Mouse (Mus musculus) kidney, embryonic 16.5 days (tissue): Measurements from ENCODE around the gene Prkcz. TPM values are rescaled to one million over a fixed set of nuclear protein-coding genes. Genes with fewer than 3 reads are reported as not detected.

Experiments
- ATAC-seq: fragments of 200-750 bp; cut with Nextera tagmentation; 2 replicates; pipeline ENCODE4 v1.8.0; 2017; ENCODE audit warnings: moderate TSS enrichment; ENCODE audit not compliant: low FRiP score, low TSS enrichment
- H3K27ac ChIP-seq: fragments of 300-500 bp; sonication (generic); 2 replicates; pipeline ENCODE4 v1.5.1; 2014; ENCODE audit warnings: low read length
- H3K27me3 ChIP-seq: fragments of 300-500 bp; sonication (generic); 2 replicates; pipeline ENCODE4 v1.6.1; 2014; ENCODE audit warnings: low read length, control low read depth, mixed read lengths; ENCODE audit not compliant: insufficient read depth
- H3K36me3 ChIP-seq: fragments of 300-500 bp; sonication (generic); 2 replicates; pipeline ENCODE4 v1.6.1; 2014; ENCODE audit warnings: low read length, control low read depth, mixed read lengths; ENCODE audit not compliant: insufficient read depth
- H3K4me1 ChIP-seq: fragments of 300-500 bp; sonication (generic); 2 replicates; pipeline ENCODE4 v1.6.1; 2014; ENCODE audit warnings: low read length, control low read depth, mixed read lengths; ENCODE audit not compliant: insufficient read depth
- H3K4me2 ChIP-seq: fragments of 300-500 bp; sonication (generic); replicated peaks from 2 replicates; pipeline ENCODE4 v1.6.1; 2014; ENCODE audit warnings: low read depth, low read length
- H3K4me3 ChIP-seq: fragments of 300-500 bp; sonication (generic); 2 replicates; pipeline ENCODE4 v1.5.1; 2014; ENCODE audit warnings: mild to moderate bottlenecking, low read length
- H3K9ac ChIP-seq: fragments of 300-500 bp; sonication (generic); replicated peaks from 2 replicates; pipeline ENCODE4 v1.6.1; 2014; ENCODE audit warnings: low read length
- H3K9me3 ChIP-seq: fragments of 300-500 bp; sonication (generic); 2 replicates; pipeline ENCODE4 v1.6.1; 2016; ENCODE audit warnings: low read length, control low read depth
- WGBS: fragments of 180-500 bp; shearing (Covaris S2); extraction: QIAGEN DNeasy Blood & Tissue Kit; methylation state at CpG from one replicate; pipeline ENCODE4 v1.1.7; 2014; 5-methylcytosine and 5-hydroxymethylcytosine counted together
- polyA plus RNA-seq: library from polyadenylated mRNA; unstranded; fragments of >200 nt; fragmentation: Nextera tagmentation; extraction: Ambion mirVana; gene quantifications from 2 replicates; pipeline ENCODE4 v1.2.1, GENCODE M21; 2015

Prkcz gene
- polyA plus RNA-seq, 1 experiment from 2014 or later, result 17.9 TPM

DNA sequence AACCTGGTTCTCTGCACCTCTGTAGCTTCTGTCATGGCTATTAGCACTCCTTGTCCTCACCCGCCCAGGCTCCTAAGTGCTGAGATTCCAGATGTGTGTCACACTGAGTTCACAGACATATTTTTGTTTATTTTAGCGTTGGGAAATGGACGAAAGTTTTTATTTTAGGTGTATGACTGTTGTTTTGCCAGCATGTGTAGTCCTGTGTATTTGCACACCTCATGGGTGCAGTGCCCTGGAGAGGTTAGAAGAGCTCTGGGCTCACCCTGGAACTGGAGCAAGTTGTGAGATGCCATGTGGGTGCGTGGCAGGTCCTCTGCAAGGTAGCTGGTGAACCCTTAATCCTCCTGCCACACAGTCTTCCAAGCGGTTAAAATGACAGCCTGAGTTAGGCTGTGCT, 1.3 kb upstream of the Prkcz start:
- H3K9me3 ChIP-seq, result no peaks in the 10 kb centered on the region
- 0 out of 2 replicates have a peak, but pooled peaks cover 18% of the 10 kb centered on the region for H3K4me1 ChIP-seq
- no peak overlapping the region for H3K9ac ChIP-seq
- peaks cover 61% of the 10 kb centered on the region for H3K27me3 ChIP-seq
- ATAC-seq, result no peak
- no peaks in the 10 kb centered on the region for H3K36me3 ChIP-seq
- H3K4me3 ChIP-seq, result peak overlapping the region; percentile 58
- H3K4me2 ChIP-seq, result peak overlapping the region; percentile 61; the same call in 1 of the 2 replicates
- WGBS, result 43% methylated on average over 5 of the region's 5 CpGs
- no peak overlapping the region for H3K27ac ChIP-seq

DNA sequence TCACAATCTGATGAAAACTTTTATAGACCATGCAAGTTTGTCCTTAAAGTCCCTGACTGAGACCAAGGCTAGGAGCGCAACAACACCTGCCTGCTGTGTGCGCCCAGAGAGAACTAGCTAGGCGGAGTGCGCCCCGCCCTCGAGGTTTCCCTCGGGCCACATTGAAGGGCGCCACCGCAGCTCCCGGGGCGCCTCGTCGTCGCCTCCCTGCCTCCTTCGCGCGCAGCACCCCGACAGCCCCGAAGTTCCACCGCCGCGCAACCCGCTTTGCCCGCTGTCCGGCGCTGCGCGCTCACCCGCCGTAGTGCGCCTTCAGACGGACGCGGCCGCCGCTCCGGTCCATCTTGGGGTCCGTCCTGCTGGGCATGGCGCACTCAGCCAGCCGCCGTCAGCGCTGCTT, 305 bp downstream of the Prkcz start:
- WGBS, result 1% methylated on average over 40 of the region's 42 CpGs
- H3K4me3 ChIP-seq, result peak overlapping the region; percentile 58
- peak overlapping the region; percentile 61 for H3K4me2 ChIP-seq
- ATAC-seq, result peak; percentile 35
- H3K4me1 ChIP-seq, result 0 out of 2 replicates have a peak, but pooled peaks cover 12% of the 10 kb centered on the region
- H3K9ac ChIP-seq, result peak overlapping the region; percentile 67
- peaks cover 61% of the 10 kb centered on the region for H3K27me3 ChIP-seq
- H3K27ac ChIP-seq, result peak overlapping the region; percentile 70; the same call in 1 of the 2 replicates
- H3K9me3 ChIP-seq, result no peaks in the 10 kb centered on the region
- H3K36me3 ChIP-seq, result no peaks in the 10 kb centered on the region

DNA sequence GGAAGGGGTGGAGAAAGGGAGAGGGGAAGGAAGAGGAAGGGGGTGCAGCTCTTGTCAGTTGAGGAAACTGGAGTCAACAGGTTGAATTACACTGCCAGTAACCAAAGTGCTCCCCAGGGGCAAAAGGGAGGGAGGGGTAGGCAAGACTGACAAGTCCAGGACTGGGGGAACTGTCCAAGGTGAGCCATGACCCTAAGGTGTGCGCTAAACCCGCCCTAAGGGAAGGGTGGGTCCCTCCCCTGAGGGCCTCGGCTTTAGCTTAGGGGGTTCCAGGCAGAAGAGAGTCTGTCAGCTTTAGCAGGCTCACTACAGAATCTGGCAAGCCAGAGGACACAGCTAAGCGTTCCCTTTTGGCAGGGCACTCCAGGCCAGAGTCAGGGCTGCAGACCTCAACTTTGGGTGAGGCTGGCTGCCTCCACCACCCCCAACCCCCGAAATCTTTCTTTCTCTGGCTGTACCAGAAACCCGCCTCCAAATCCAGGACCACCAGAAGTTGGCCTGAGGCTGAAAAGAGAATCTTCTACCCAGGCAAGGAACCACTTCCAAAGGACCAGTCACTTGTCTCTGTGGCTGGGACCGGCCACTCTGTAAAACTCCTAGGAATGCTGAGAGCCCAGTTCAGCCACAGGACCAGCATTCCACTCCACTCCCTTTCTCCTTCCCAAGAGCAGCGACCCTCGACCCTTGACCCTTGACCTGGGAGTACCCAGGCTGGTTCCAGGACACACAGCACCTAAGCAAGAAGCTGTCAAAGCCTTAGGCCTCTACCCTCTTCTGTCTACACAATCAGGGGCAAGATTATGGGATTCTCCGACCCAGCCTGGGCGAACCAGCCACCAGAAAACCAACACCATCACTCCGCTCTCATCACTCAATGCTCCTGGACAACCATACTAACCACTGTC, 1.3 kb downstream of the Prkcz start:
- Histone ChIP-seq H3K9me3 (no peaks in the 10 kb centered on the region), H3K4me1 (0 out of 2 replicates have a peak, but pooled peaks cover 12% of the 10 kb centered on the region), H3K27ac (no peak overlapping the region), H3K27me3 (peaks cover 61% of the 10 kb centered on the region), H3K4me3 (peak overlapping the region; percentile 58; the same call in 1 of the 2 replicates), H3K4me2 (peak overlapping the region; percentile 61), H3K36me3 (no peaks in the 10 kb centered on the region), H3K9ac (no peak overlapping the region)
- WGBS, result 51% methylated on average over 12 of the region's 12 CpGs
- no peak for ATAC-seq

DNA sequence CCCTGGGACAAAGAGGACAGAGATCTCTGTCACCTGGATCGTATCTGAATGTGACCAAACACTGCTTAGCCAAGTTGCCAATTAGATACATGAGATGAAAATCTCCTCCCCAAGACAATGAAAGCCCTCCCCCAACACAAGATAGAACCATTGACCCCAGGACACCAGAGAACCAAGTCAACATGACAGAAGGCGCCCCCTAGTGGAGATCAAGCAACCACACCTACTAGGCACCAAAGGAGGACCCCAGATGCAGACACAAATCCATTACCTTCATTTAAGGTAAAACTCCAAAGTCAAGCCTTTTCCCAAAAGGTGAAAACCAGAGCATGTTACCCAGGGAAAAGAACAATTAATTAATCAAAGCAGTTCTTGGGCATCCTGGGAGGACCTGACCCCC, 3.6 kb downstream of the Prkcz start:
- WGBS, result 52% methylated on average over 2 of the region's 2 CpGs
- Histone ChIP-seq H3K4me3 (no peak overlapping the region), H3K27ac (no peak overlapping the region), H3K9ac (no peak overlapping the region), H3K27me3 (peaks cover 42% of the 10 kb centered on the region), H3K4me2 (no peak overlapping the region), H3K9me3 (no peaks in the 10 kb centered on the region), H3K4me1 (0 out of 2 replicates have a peak, but pooled peaks cover 12% of the 10 kb centered on the region), H3K36me3 (no peaks in the 10 kb centered on the region)
- no peak for ATAC-seq

DNA sequence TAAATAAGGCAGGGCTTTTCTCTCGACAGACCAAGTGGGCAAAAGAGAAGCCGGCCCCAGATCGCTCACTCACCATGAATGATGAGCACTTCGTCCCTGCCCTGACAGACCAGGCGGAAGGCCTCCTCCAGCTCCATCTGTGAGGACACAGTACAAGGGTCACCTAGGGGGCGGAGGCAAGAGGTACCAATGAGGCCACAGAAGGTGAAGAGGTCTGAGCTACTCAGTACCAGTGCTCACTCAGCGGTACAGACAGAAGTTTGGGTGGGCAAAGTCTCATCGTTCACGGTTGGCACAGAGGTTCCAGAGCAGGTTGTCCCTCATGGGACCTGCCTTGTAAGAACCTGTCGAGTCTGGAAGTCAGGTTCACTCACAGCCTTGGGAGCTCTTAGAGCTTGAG, 4.8 kb downstream of the Prkcz start:
- 87% methylated on average over 10 of the region's 10 CpGs for WGBS
- Histone ChIP-seq H3K4me1 (0 out of 2 replicates have a peak, but pooled peaks cover 5% of the 10 kb centered on the region), H3K27ac (no peak overlapping the region), H3K36me3 (no peaks in the 10 kb centered on the region), H3K9ac (no peak overlapping the region), H3K9me3 (no peaks in the 10 kb centered on the region), H3K4me3 (no peak overlapping the region), H3K4me2 (no peak overlapping the region), H3K27me3 (peaks cover 30% of the 10 kb centered on the region)
- ATAC-seq, result no peak

DNA sequence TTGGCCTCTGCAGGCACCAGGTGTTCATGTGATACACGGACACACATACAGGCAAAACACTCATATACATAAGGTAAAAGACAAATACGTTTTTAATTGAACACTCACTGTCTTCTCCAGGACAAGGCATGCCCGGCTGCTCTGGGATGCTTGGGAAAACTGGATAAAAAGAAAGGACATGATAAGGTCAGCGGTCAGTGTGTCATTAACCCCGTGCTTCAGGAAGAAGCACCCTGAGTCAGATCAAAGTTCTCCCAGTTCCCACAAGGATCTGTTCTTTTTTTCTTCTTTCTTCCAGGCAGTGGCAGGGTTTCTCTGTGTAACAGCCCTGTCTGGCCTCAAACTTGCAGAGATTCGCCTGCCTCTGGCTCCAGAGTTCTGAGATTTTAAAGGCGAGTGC, 6.6 kb downstream of the Prkcz start:
- 0 out of 2 replicates have a peak overlapping the region, but pooled peaks have one; percentile 50 for H3K27ac ChIP-seq
- no peak overlapping the region for H3K9ac ChIP-seq
- H3K36me3 ChIP-seq, result no peaks in the 10 kb centered on the region
- H3K9me3 ChIP-seq, result no peaks in the 10 kb centered on the region
- 66% methylated on average over 7 of the region's 7 CpGs for WGBS
- ATAC-seq, result no peak
- H3K4me3 ChIP-seq, result no peak overlapping the region
- H3K4me1 ChIP-seq, result 0 out of 2 replicates have a peak, but pooled peaks cover 1% of the 10 kb centered on the region
- peaks cover 12% of the 10 kb centered on the region for H3K27me3 ChIP-seq
- H3K4me2 ChIP-seq, result no peak overlapping the region

DNA sequence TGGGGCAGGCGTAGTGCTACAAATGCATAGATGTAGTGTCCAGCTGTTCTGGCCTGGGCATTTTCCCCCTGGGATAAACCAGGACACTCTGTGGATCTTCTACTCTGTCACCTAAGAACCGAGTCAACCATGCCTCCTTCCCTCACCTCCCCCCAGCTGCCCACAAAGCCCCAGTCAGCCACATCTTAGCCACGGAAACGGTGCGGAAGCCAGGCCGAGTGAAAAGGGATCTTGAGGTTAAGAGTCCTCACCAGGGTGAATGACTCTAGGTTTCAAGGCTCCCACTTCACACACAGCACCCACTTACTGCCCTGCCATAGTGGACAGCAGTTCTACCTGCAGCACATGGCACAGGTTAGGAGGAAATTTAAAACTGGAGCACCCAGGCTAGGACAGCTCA, 7.1 kb downstream of the Prkcz start:
- ATAC-seq, result no peak
- 75% methylated on average over 6 of the region's 6 CpGs for WGBS

DNA sequence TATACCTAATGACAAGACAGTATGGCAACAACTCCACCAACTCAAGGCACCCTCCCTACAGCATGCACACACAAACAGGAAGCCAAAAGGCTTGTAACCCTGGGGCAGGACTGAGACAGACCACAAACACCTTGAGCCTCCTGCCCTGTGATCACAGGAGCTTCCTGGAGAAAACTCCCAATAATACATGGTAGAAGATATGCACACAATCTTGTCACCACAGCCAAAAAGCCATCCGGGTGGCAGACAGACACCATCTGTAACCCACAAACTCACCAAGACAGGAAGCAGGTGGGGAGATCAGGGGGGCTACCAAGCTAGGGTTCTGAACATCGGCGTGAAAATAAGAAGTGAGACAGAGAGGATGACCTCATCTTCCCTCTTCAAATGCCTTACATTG, 8.6 kb downstream of the Prkcz start:
- Histone ChIP-seq H3K9me3 (no peaks in the 10 kb centered on the region), H3K27me3 (no peaks in the 10 kb centered on the region), H3K36me3 (no peaks in the 10 kb centered on the region), H3K4me2 (no peak overlapping the region), H3K4me1 (no peaks in the 10 kb centered on the region), H3K4me3 (no peak overlapping the region), H3K9ac (no peak overlapping the region), H3K27ac (no peak overlapping the region)
- 81% methylated on average over 3 of the region's 3 CpGs for WGBS
- no peak for ATAC-seq

More for the DNA sequence above, 7.1 kb downstream of the Prkcz start:
- H3K27me3 ChIP-seq, result peaks cover 7% of the 10 kb centered on the region; the same call in 1 of the 2 replicates
- no peaks in the 10 kb centered on the region for H3K9me3 ChIP-seq
- no peak overlapping the region for H3K27ac ChIP-seq
- no peak overlapping the region for H3K4me3 ChIP-seq
- no peaks in the 10 kb centered on the region for H3K4me1 ChIP-seq
- no peak overlapping the region for H3K9ac ChIP-seq
- no peaks in the 10 kb centered on the region for H3K36me3 ChIP-seq
- H3K4me2 ChIP-seq, result no peak overlapping the region

DNA sequence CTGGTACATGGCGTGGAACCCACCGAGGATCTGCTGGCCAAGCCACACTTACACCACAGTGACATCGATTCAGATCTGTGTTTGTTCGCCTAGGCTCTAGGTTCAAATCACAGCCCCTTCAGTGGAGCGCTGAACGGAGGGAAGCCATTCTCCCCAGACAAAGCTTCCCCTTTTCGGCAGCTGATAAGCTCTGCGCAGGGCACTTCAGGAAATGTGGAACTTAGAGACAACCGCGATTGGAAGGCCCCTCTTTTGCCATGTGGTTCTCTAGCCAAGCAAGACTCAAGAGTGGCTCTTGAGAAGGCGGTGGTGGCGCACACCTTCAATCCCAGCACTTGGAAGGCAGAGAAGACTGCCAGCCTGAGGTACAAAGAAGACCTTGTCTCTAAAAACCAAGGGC, 14.8 kb downstream of the Prkcz start:
- Histone ChIP-seq H3K27ac (no peak overlapping the region), H3K9ac (no peak overlapping the region), H3K4me2 (no peak overlapping the region), H3K27me3 (peaks cover 28% of the 10 kb centered on the region), H3K36me3 (no peaks in the 10 kb centered on the region), H3K4me1 (peaks cover 14% of the 10 kb centered on the region), H3K4me3 (no peak overlapping the region), H3K9me3 (no peaks in the 10 kb centered on the region)
- ATAC-seq, result no peak
- 91% methylated on average over 12 of the region's 12 CpGs for WGBS

DNA sequence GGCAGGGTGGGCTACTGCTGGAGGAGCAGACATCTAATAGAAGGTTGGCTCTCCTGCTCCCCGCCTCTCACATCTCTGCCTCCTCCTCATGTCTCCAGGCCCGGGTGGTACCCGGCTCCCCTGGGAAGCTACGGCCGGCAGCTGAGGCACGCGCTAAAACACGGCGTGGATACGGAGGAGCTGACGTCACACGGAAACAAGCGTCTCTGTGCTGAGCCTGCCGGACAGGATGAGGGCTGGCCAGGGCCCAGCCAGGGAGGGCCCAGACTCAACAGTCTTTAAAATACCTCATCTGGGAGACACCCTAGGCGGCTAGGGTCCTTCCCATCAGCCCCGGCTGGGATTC, 15.6 kb downstream of the Prkcz start:
- Histone ChIP-seq H3K9ac (peak overlapping the region; percentile 33), H3K4me3 (peak overlapping the region; percentile 43), H3K36me3 (no peaks in the 10 kb centered on the region), H3K27ac (no peak overlapping the region), H3K27me3 (peaks cover 28% of the 10 kb centered on the region), H3K4me1 (peaks cover 14% of the 10 kb centered on the region), H3K9me3 (no peaks in the 10 kb centered on the region), H3K4me2 (peak overlapping the region; percentile 65)
- ATAC-seq, result peak; percentile 85
- WGBS, result 3% methylated on average over 16 of the region's 16 CpGs
